In the genomic region with DNA sequence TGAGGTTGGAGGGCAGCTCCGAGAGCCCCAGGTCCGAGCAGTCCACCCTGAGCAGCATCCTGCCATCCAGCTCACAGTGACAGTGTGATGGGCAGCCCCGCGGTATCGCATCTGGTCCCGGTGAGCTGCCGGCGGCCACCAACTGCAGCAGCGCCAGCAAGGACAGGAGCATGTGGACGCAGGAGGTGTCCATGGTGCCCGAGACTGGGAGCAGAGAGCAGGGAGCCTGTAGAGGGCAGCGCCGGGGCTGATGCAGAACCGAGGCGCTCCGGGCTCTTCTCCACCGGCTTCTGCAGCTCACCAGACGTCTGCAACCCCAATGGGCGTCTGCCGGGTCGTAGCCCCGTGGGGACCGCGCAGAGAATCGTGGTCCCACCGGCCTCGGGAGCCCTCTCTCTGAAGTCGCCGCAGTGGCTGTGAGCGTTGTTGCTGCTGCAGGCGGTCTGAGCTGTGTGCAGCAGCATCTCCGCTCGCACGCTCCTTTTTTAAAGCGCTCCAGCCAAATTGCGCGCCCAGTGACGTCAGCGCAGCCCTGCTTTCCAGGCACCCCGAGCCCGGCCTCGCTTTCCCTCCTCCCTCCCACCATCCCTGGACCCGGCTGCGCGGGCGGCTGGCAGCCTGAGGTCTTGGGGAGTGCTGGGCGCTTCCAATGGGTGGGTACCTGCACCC, we compare ENCODE assay signal across 9 mouse cellular contexts. TPM values are rescaled to one million over a fixed set of nuclear protein-coding genes. Genes with fewer than 3 reads are reported as not detected.
A peak's percentile ranks its signal among the peaks of the same experiment; 100 is the strongest.
DNase-seq lines count a peak whose midpoint lies in the region; ATAC-seq lines count a peak whose summit lies in the region.
"Had no signal": no experiment of that assay in that cellular context is flagged by ENCODE, and none has a peak within 500 bp of the region (broad histone marks: within the 10 kb centered on the region; RNA-seq: fewer than 3 reads in every experiment).

A gene (minus strand): TSS at position 480 of the 669 bp plus-strand sequence.

- no peaks in the 10 kb centered on the region for H3K36me3 ChIP-seq in heart, embryonic 11.5 days (ENCODE audit: control insufficient read depth, insufficient read depth, low read length)
- no peaks in the 10 kb centered on the region for H3K36me3 ChIP-seq in kidney, embryonic 15.5 days
- no peaks in the 10 kb centered on the region for H3K36me3 ChIP-seq in midbrain, embryonic 16.5 days (ENCODE audit: control insufficient read depth, insufficient read depth, low read length)

- ATAC-seq in heart, embryonic 11.5 days (replicated peaks; ENCODE audit: insufficient number of reproducible peaks, low FRiP score, low TSS enrichment), result peak; percentile 79
- peak; percentile 92 for ATAC-seq in kidney, embryonic 15.5 days (replicated peaks; ENCODE audit: low FRiP score)
- peak; percentile 88 for ATAC-seq in midbrain, embryonic 16.5 days

- peak within 1 kb of the TSS; percentile 94 for H3K4me2 ChIP-seq in heart, embryonic 11.5 days
- peak within 1 kb of the TSS; percentile 97 for H3K4me2 ChIP-seq in kidney, embryonic 15.5 days
- peak within 1 kb of the TSS; percentile 93 for H3K4me2 ChIP-seq in midbrain, embryonic 16.5 days (ENCODE audit: low read length)

- peak; percentile 87 for DNase-seq in heart, adult 11 months
- no peak for DNase-seq in heart, postnatal 25 days (ENCODE audit: low spot score)
- peak; percentile 79 for DNase-seq in embryo, embryonic 10 days (ENCODE audit: low spot score)
- DNase-seq in liver, result peak; percentile 42
- peak; percentile 46 for DNase-seq in testis, postnatal 14 days (ENCODE audit: low spot score)

- H3K9ac ChIP-seq in heart, embryonic 11.5 days (ENCODE audit: low read depth, low read length), result no peak within 1 kb of the TSS
- peak within 1 kb of the TSS; percentile 27 for H3K9ac ChIP-seq in kidney, embryonic 15.5 days
- H3K9ac ChIP-seq in midbrain, embryonic 16.5 days (ENCODE audit: low read depth, low read length), result peak within 1 kb of the TSS; percentile 65

- no peaks in the 10 kb centered on the region for H3K9me3 ChIP-seq in heart, embryonic 11.5 days (replicated peaks; ENCODE audit: control insufficient read depth, low read length)
- H3K9me3 ChIP-seq in kidney, embryonic 15.5 days (replicated peaks), result no peaks in the 10 kb centered on the region
- H3K9me3 ChIP-seq in midbrain, embryonic 16.5 days (replicated peaks; ENCODE audit: control insufficient read depth, low read length, poor library complexity, severe bottlenecking), result no peaks in the 10 kb centered on the region

- H3K4me3 ChIP-seq in heart, embryonic 11.5 days (ENCODE audit: low read depth, low read length), result peak within 1 kb of the TSS; percentile 49
- H3K4me3 ChIP-seq in kidney, embryonic 15.5 days (replicated peaks), result peak within 1 kb of the TSS; percentile 59
- peak within 1 kb of the TSS; percentile 59 for H3K4me3 ChIP-seq in midbrain, embryonic 16.5 days (ENCODE audit: low read depth, low read length)

- WGBS in heart, embryonic 11.5 days (ENCODE audit: insufficient replicate concordance), result under 1% methylated on average over 47 of the region's 47 CpGs
- under 1% methylated on average over 47 of the region's 47 CpGs for WGBS in kidney, embryonic 15.5 days
- WGBS in midbrain, embryonic 16.5 days, result 0% methylated on average over 47 of the region's 47 CpGs

- H3K27ac ChIP-seq in heart, embryonic 11.5 days (ENCODE audit: low read depth, low read length), result no peak within 1 kb of the TSS
- peak within 1 kb of the TSS; percentile 70; the same call in 1 of the 2 replicates for H3K27ac ChIP-seq in kidney, embryonic 15.5 days
- no peak within 1 kb of the TSS for H3K27ac ChIP-seq in midbrain, embryonic 16.5 days (ENCODE audit: low read length)
- H3K27ac ChIP-seq: macrophage had no signal

- H3K27me3 ChIP-seq in heart, embryonic 11.5 days (ENCODE audit: control insufficient read depth, insufficient read depth, low read length), result peaks cover 35% of the 10 kb centered on the region
- H3K27me3 ChIP-seq in kidney, embryonic 15.5 days, result peaks cover 57% of the 10 kb centered on the region
- H3K27me3 ChIP-seq in midbrain, embryonic 16.5 days (ENCODE audit: control insufficient read depth, insufficient read depth, low read depth, low read length), result peaks cover 18% of the 10 kb centered on the region

- H3K4me1 ChIP-seq in heart, embryonic 11.5 days (ENCODE audit: control insufficient read depth, insufficient read depth, low read length), result peaks cover 6% of the 10 kb centered on the region; the same call in 1 of the 2 replicates
- peaks cover 37% of the 10 kb centered on the region for H3K4me1 ChIP-seq in kidney, embryonic 15.5 days
- peaks cover 18% of the 10 kb centered on the region for H3K4me1 ChIP-seq in midbrain, embryonic 16.5 days (ENCODE audit: control insufficient read depth, insufficient read depth, low read length)

- intact Hi-C loops in heart, postnatal 25 days (cut with DNase I), result no loop called here

RNA-seq across cellular contexts. Expression of the gene that starts here (rescaled TPM):
- total RNA-seq in heart, postnatal 25 days (2021), result under 1 TPM; 0.05 to 0.06 TPM
- 0.62 and 0.66 TPM in 2 replicates for polyA plus RNA-seq in heart, embryonic 11.5 days (2014; fragmentation: Nextera tagmentation; extraction: Ambion mirVana)
- 6.9 and 7.8 TPM in 2 replicates for polyA plus RNA-seq in kidney, embryonic 15.5 days (2015; fragmentation: Nextera tagmentation; extraction: Ambion mirVana)
- polyA plus RNA-seq in midbrain, embryonic 16.5 days (2015; fragmentation: Nextera tagmentation; extraction: Ambion mirVana), result 1.3 and 1.4 TPM in 2 replicates
- polyA plus RNA-seq: macrophage had no signal

Comparison
In these comparisons a context has a peak if more than half of its experiments do, and no peak if none do; other contexts are left out.
1. Peak in ATAC-seq, H3K4me3 ChIP-seq and H3K4me2 ChIP-seq in heart, embryonic 11.5 days; RNA of the gene not detected or under 1 TPM.